Mouse (Mus musculus) CH12.LX (cell line): Measurements from ENCODE around the gene Gm27021. TPM values are rescaled to one million over a fixed set of nuclear protein-coding genes. Genes with fewer than 3 reads are reported as not detected.

Source experiments
- DNase-seq: peaks from one replicate; pipeline ENCODE4 v3.0.0-alpha.2; 2013; ENCODE audit errors: extremely low read depth
- H3K27ac ChIP-seq: 2 replicates; pipeline ENCODE4 v1.5.1; 2012; ENCODE audit warnings: low read depth, mild to moderate bottlenecking, control low read depth, moderate library complexity; ENCODE audit not compliant: insufficient read depth
- H3K27me3 ChIP-seq: replicated peaks from 2 replicates; pipeline ENCODE3; 2012; ENCODE audit warnings: inconsistent platforms
- H3K36me3 ChIP-seq, 2 experiments: replicated peaks in 1 of 2; 2 replicates each; pipeline versions ENCODE3 to v1.6.1; 2012; ENCODE audit warnings: inconsistent platforms in 1 of 2, low read length in 1 of 2, mild to moderate bottlenecking in 1 of 2, mixed read lengths in 1 of 2, moderate library complexity in 1 of 2; ENCODE audit not compliant: control insufficient read depth in 1 of 2, insufficient read depth in 1 of 2
- H3K4me1 ChIP-seq, 2 experiments: 2 replicates each; pipeline ENCODE4 v1.6.1; 2012; ENCODE audit warnings: inconsistent platforms in 1 of 2, moderate library complexity in 1 of 2; ENCODE audit not compliant: insufficient read depth in 2 of 2, control insufficient read depth in 1 of 2
- H3K4me2 ChIP-seq: 2 replicates; pipeline ENCODE4 v1.6.1; 2012; ENCODE audit warnings: low read depth, mild to moderate bottlenecking, control low read depth; ENCODE audit not compliant: poor library complexity, insufficient read depth, severe bottlenecking
- H3K4me3 ChIP-seq, 3 experiments: fragments of 150-350 bp in 1 of 3; sonication (generic) in 1 of 3; replicated peaks in 1 of 3; 2 replicates each; pipeline versions ENCODE3 to v1.5.1; 2011 to 2012; ENCODE audit warnings: low read depth in 2 of 3, low read length in 2 of 3, mild to moderate bottlenecking in 2 of 3, moderate library complexity in 2 of 3, control low read depth in 1 of 3, improper control_type of control experiment in 1 of 3, inconsistent platforms in 1 of 3, mixed read lengths in 1 of 3; ENCODE audit not compliant: poor library complexity in 1 of 3
- H3K79me2 ChIP-seq: replicated peaks from 2 replicates; pipeline ENCODE4 v1.6.1; 2012; ENCODE audit warnings: mild to moderate bottlenecking, moderate library complexity; ENCODE audit not compliant: control insufficient read depth, poor library complexity, insufficient read depth, severe bottlenecking; ENCODE audit errors: extremely low read depth
- H3K9ac ChIP-seq: 2 replicates; pipeline ENCODE4 v1.6.1; 2012; ENCODE audit warnings: low read depth, mild to moderate bottlenecking, control low read depth, moderate library complexity; ENCODE audit not compliant: insufficient read depth
- H3K9me3 ChIP-seq: replicated peaks from 2 replicates; pipeline ENCODE3; 2012; ENCODE audit warnings: low read length, inconsistent platforms, mixed read lengths
- BHLHE40 ChIP-seq: IDR thresholded peaks from 2 replicates; pipeline ENCODE4 v1.6.1; 2011; ENCODE audit warnings: mild to moderate bottlenecking, low read depth, low read length, improper control_type of control experiment
- CHD1 ChIP-seq: IDR thresholded peaks from 2 replicates; pipeline ENCODE4 v1.6.1; 2012; ENCODE audit warnings: low read depth, low read length, improper control_type of control experiment, inconsistent platforms
- E2F4 ChIP-seq: IDR thresholded peaks from 2 replicates; pipeline ENCODE4 v1.6.1; 2011; ENCODE audit warnings: low read depth, low read length, improper control_type of control experiment; ENCODE audit not compliant: insufficient replicate concordance
- EP300 ChIP-seq: IDR thresholded peaks from 2 replicates; pipeline ENCODE4 v1.6.1; 2011; ENCODE audit warnings: low read length, improper control_type of control experiment
- ETS1 ChIP-seq: conservative IDR thresholded peaks from 2 replicates; pipeline ENCODE4 v1.6.1; 2012; ENCODE audit warnings: low read depth, mild to moderate bottlenecking, inconsistent platforms, low read length, improper control_type of control experiment, moderate library complexity
- GABPA ChIP-seq: IDR thresholded peaks from 2 replicates; pipeline ENCODE4 v1.6.1; 2012; ENCODE audit warnings: low read depth, low read length, improper control_type of control experiment, inconsistent platforms; ENCODE audit not compliant: insufficient replicate concordance
- IRF4 ChIP-seq: IDR thresholded peaks from 2 replicates; pipeline ENCODE4 v1.6.1; 2014; ENCODE audit warnings: low read depth, mild to moderate bottlenecking, inconsistent platforms, low read length, improper control_type of control experiment
- JUN ChIP-seq: IDR thresholded peaks from 2 replicates; pipeline ENCODE4 v1.6.1; 2011; ENCODE audit warnings: low read depth, mild to moderate bottlenecking, low read length, improper control_type of control experiment, moderate library complexity; ENCODE audit not compliant: insufficient read depth
- KAT2A ChIP-seq: IDR thresholded peaks from 2 replicates; pipeline ENCODE4 v1.6.1; 2012; ENCODE audit warnings: low read length, improper control_type of control experiment, inconsistent platforms; ENCODE audit not compliant: insufficient replicate concordance
- MAZ ChIP-seq: IDR thresholded peaks from 2 replicates; pipeline ENCODE4 v1.6.1; 2012; ENCODE audit warnings: low read depth, mild to moderate bottlenecking, inconsistent platforms, low read length, improper control_type of control experiment, moderate library complexity
- MEF2A ChIP-seq: IDR thresholded peaks from 2 replicates; pipeline ENCODE4 v1.6.1; 2014; ENCODE audit warnings: low read depth, mild to moderate bottlenecking, inconsistent platforms, low read length, improper control_type of control experiment, borderline replicate concordance
- MXI1 ChIP-seq: IDR thresholded peaks from 2 replicates; pipeline ENCODE4 v1.6.1; 2011; ENCODE audit warnings: mild to moderate bottlenecking, low read depth, low read length, improper control_type of control experiment
- NELFE ChIP-seq: IDR thresholded peaks from 2 replicates; pipeline ENCODE4 v1.6.1; 2011; ENCODE audit warnings: low read depth, low read length, improper control_type of control experiment
- NRF1 ChIP-seq: IDR thresholded peaks from 2 replicates; pipeline ENCODE4 v1.6.1; 2014; ENCODE audit warnings: low read depth, mild to moderate bottlenecking, inconsistent platforms, low read length, improper control_type of control experiment, moderate library complexity
- POLR2A ChIP-seq: IDR thresholded peaks from 2 replicates; pipeline ENCODE4 v1.6.1; 2011; ENCODE audit warnings: low read depth, mild to moderate bottlenecking, improper control_type of control experiment, low read length
- RCOR1 ChIP-seq: conservative IDR thresholded peaks from 2 replicates; pipeline ENCODE4 v1.6.1; 2012; ENCODE audit warnings: low read depth, mild to moderate bottlenecking, inconsistent platforms, low read length, improper control_type of control experiment
- TBP ChIP-seq: conservative IDR thresholded peaks from 2 replicates; pipeline ENCODE4 v1.6.1; 2011; ENCODE audit warnings: low read depth, low read length, improper control_type of control experiment
- TCF12 ChIP-seq: IDR thresholded peaks from 2 replicates; pipeline ENCODE4 v1.6.1; 2014; ENCODE audit warnings: low read depth, mild to moderate bottlenecking, inconsistent platforms, low read length, improper control_type of control experiment
- UBTF ChIP-seq: IDR thresholded peaks from 2 replicates; pipeline ENCODE4 v1.6.1; 2012; ENCODE audit warnings: low read depth, mild to moderate bottlenecking, inconsistent platforms, low read length, improper control_type of control experiment, moderate library complexity
- USF2 ChIP-seq: conservative IDR thresholded peaks from 2 replicates; pipeline ENCODE4 v1.6.1; 2011; ENCODE audit warnings: low read depth, low read length, improper control_type of control experiment
- ZC3H11A ChIP-seq: IDR thresholded peaks from 2 replicates; pipeline ENCODE4 v1.6.1; 2012; ENCODE audit warnings: low read depth, mild to moderate bottlenecking, inconsistent platforms, low read length, improper control_type of control experiment
- ZKSCAN1 ChIP-seq: IDR thresholded peaks from 2 replicates; pipeline ENCODE4 v1.6.1; 2012; ENCODE audit warnings: low read depth, inconsistent platforms, low read length, improper control_type of control experiment, borderline replicate concordance
- ZNF384 ChIP-seq: IDR thresholded peaks from 2 replicates; pipeline ENCODE4 v1.6.1; 2012; ENCODE audit warnings: low read depth, low read length, improper control_type of control experiment, inconsistent platforms
- dilution Hi-C: fragments of 300-500 bp; cut with MboI; formaldehyde crosslinking; loops from 2 replicates; pipeline ENCODE4 v1.14.3; 2020; ENCODE audit warnings: low sequenced_read_pairs; ENCODE audit not compliant: extremely low pct_unique_long_range_greater_than_20kb, extremely low pct_ligation_motif_present
- in situ Hi-C: fragments of 300-500 bp; cut with MboI; formaldehyde crosslinking; loops from 3 replicates; pipeline ENCODE4 v1.14.3; 2019; ENCODE audit warnings: low sequenced_read_pairs, low pct_ligation_motif_present, low pct_unique_long_range_greater_than_20kb, mixed read lengths
- polyA plus RNA-seq: library from polyadenylated mRNA; unstranded; fragments of >175 nt; gene quantifications from 2 replicates; pipeline ENCODE4 v1.2.1, GENCODE M21; 2012; ENCODE audit warnings: low read depth; ENCODE audit not compliant: insufficient read length
- total RNA-seq, 2 experiments: library from RNA; depleted of rRNA; stranded (reverse); fragments of 300-350 nt in 1 of 2; fragments of >200 nt in 1 of 2; gene quantifications; 2 replicates each; pipeline ENCODE4 v1.2.3; 2012 to 2014

Gene Gm27021
- total and polyA plus RNA-seq, 3 experiments = 1.0 to 1.1 TPM; not detected in 1

- H3K27me3 ChIP-seq = peaks cover 13% of the 10 kb centered on the region
Measured at GRCm38 (mm10) chr8:120709176-120709575, 41.3 kb upstream of the Gm27021 start.

GRCm38 (mm10) chr8:120706193-120706592 is 38.3 kb upstream of the Gm27021 start:
- DNase-seq = no peak
- peaks cover 18% of the 10 kb centered on the region for H3K27me3 ChIP-seq
- no peak overlapping the region for H3K4me3 ChIP-seq
- H3K9ac ChIP-seq = no peak overlapping the region
- H3K36me3 ChIP-seq = no peaks in the 10 kb centered on the region
- H3K4me1 ChIP-seq = peaks cover 14 to 57% of the 10 kb centered on the region in 2 experiments
- no peak overlapping the region for H3K4me2 ChIP-seq
- TF ChIP-seq MAZ = no peak
- TF ChIP-seq JUN = no peak
- TF ChIP-seq ETS1 = no peak
- TF ChIP-seq USF2 = no peak
- no peak overlapping the region for H3K27ac ChIP-seq
- dilution Hi-C loops (no loop called here), in situ Hi-C loops (no loop called here)
- no peaks in the 10 kb centered on the region for H3K79me2 ChIP-seq
- no peaks in the 10 kb centered on the region for H3K9me3 ChIP-seq

More at GRCm38 (mm10) chr8:120709176-120709575, 41.3 kb upstream of the Gm27021 start:
- H3K4me2 ChIP-seq = 0 out of 2 replicates have a peak overlapping the region, but pooled peaks have one; percentile 18
- no peaks in the 10 kb centered on the region for H3K9me3 ChIP-seq
- H3K4me3 ChIP-seq = no peak overlapping the region
- H3K79me2 ChIP-seq = no peaks in the 10 kb centered on the region
- no peaks in the 10 kb centered on the region for H3K36me3 ChIP-seq
- peak; percentile 67; the same call in 1 of the 2 replicates for TF ChIP-seq MEF2A
- TF ChIP-seq GABPA = no peak
- peak; percentile 73 for TF ChIP-seq IRF4
- peak; percentile 53 for TF ChIP-seq EP300
- peak; percentile 27; the same call in 1 of the 2 replicates for TF ChIP-seq BHLHE40
- peak; percentile 65 for TF ChIP-seq ETS1
- no peak for TF ChIP-seq NELFE
- TF ChIP-seq, all 38 proteins: peak for 5
- in situ Hi-C loops (no loop called here), dilution Hi-C loops (no loop called here)
- Histone ChIP-seq H3K27ac (no peak overlapping the region), H3K9ac (no peak overlapping the region), H3K4me1 (peaks cover 3 to 34% of the 10 kb centered on the region in 2 experiments; a peak in 3 of 4 replicates)
- DNase-seq = peak; percentile 34

GRCm38 (mm10) chr8:120705163-120705562 is 37.3 kb upstream of the Gm27021 start:
- no peak for DNase-seq
- Histone ChIP-seq H3K4me3 (no peak overlapping the region), H3K27me3 (peaks cover 24% of the 10 kb centered on the region), H3K79me2 (no peaks in the 10 kb centered on the region), H3K36me3 (no peaks in the 10 kb centered on the region), H3K27ac (no peak overlapping the region), H3K9ac (no peak overlapping the region), H3K4me2 (no peak overlapping the region), H3K4me1 (peaks cover 15 to 67% of the 10 kb centered on the region in 2 experiments), H3K9me3 (no peaks in the 10 kb centered on the region)
- dilution Hi-C loops (no loop called here), in situ Hi-C loops (no loop called here)
- no peak for TF ChIP-seq ZNF384
- no peak for TF ChIP-seq MXI1
- TF ChIP-seq E2F4 = no peak
- no peak for TF ChIP-seq KAT2A
- no peak for TF ChIP-seq IRF4
- TF ChIP-seq ZKSCAN1 = no peak
- no peak for TF ChIP-seq CHD1
- TF ChIP-seq RCOR1 = no peak
- no peak for TF ChIP-seq EP300
- TF ChIP-seq POLR2A = no peak
- TF ChIP-seq JUN = no peak
- TF ChIP-seq NRF1 = no peak
- TF ChIP-seq MAZ = no peak
- TF ChIP-seq TCF12 = no peak
- no peak for TF ChIP-seq UBTF
- no peak for TF ChIP-seq TBP
- TF ChIP-seq ETS1 = no peak
- no peak for TF ChIP-seq GABPA
- TF ChIP-seq ZC3H11A = no peak
- TF ChIP-seq MEF2A = no peak
